Mouse (Mus musculus): ENCODE measurements around the gene Olfr1395.

DNA sequence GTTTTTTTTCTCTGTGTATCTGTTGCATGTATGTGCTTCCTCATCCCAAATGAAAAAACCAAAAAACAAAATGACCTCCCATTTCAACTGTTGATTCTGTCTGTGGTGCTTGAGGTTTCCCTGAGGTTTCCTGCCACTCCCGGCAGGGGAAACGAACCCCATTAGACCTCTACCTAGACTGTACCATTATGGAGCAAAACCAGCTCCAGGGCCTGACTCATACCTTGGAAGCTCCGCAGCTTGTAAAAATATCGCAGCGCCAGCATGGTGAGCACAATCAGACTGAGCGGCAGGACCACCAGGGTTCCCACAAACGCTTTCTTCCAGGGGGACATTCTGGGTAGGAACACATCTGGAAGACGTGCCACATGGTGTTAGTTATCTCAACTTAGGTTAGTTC lies 33.3 kb downstream of the Olfr1395 start:
- TF ChIP-seq CTCF (IDR thresholded peaks at IDR 0.05; ENCODE audit: insufficient read depth, low read depth, low read length): no peak
- TF ChIP-seq POLR2A (IDR thresholded peaks at IDR 0.05; ENCODE audit: insufficient read depth, low read depth, low read length): no peak
